Mouse (Mus musculus) cerebellum, postnatal 36 days (tissue): ENCODE measurements at regions not wholly inside any gene's neighbourhood (a gene's known extent, or its start where the extent isn't known, plus 50 kb on each side); places are given as distances from the start of the nearest gene placed in this dataset.
"Not testable (repeated sequence)": the region's sequence is repeated elsewhere in the genome, so short reads cannot be mapped to it uniquely, and the experiment has no call there.

ENCODE experiments used
- DNase-seq, 2 experiments: peaks; one replicate each; pipeline ENCODE4 v3.0.0; 2021 to 2022; ENCODE audit warnings: mixed read lengths in 2 of 2

DNA sequence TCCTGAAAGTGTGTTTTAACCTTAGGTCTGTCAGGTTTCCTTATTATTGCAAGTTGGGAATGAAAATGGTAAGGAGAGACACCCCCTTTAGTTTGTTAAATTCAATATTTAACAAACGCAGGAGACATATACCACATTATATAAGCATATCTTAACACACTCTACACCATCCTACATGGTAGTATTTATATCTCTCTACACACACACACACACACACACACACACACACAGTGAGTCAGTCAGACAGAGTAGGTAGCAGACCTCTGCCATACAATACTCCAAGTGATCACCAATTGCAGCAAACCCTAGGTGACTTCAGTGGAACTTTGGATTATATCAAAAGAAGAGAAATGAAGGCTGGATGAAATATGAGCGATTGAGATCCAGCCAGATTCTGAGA is 468.2 kb upstream of the Id2 start:
- no peak for DNase-seq

- DNase-seq, result no peak
These were observed 462.7 kb upstream of the Id2 start for GRCm38 (mm10) chr12:25559601-25560000.

GRCm38 (mm10) chr12:25553656-25554055 is 456.7 kb upstream of the Id2 start:
- DNase-seq, result no peak

DNA sequence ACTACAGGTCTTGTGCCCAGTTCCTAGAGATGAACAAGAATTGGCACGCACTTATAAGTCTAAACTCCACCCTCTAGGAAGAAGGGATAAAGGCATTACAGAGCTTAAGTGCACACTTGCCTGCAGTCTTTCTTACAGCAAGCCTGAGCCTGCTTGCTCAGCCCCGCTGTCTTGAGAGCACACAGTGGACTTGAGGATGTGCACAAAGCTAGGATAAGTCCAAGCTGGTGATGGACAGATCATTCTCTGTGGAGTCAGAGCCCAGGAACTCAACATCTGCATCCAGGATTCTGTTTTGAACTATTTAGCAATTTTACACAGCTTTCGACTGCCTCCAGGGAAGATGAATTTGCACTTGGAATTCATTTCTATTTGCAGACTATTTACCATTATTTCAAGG is 452.8 kb upstream of the Id2 start:
- no peak for DNase-seq

DNA sequence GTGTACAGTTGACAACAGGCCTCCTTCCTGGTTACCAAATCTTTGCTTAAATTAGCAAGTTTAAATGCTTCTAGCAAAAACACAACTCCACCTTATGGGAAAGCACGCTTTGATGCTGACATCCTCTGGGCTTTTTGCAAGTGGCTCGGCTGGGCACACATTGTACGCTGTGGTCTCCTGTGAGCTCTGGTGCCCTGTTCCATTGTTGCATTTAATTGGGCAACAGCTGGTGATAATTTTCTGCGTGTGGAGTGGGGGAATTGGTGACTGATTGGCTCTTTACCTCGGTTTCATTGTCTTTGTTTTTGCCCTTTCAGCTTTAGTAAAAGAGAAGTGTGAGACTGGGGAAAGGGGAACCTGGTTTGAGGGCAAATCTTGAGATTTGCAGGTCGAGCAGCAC is 447.3 kb upstream of the Id2 start:
- DNase-seq, result no peak

DNA sequence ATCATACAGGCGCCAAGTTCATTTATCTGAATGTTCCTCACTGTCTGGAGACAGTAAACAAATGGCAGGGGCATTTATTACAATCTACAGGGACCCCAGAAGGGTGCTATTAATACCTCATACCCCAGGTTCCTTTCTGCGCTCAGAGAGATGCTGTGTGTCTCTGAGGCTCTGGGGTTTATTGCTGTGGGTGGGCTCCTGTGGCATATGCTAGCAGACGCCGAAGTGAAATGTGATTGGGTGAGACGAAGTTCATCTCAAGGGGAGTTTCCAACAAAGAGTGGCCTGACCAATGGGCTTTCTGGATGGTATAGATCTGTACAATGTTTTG is 437.6 kb upstream of the Id2 start:
- no peak for DNase-seq

DNA sequence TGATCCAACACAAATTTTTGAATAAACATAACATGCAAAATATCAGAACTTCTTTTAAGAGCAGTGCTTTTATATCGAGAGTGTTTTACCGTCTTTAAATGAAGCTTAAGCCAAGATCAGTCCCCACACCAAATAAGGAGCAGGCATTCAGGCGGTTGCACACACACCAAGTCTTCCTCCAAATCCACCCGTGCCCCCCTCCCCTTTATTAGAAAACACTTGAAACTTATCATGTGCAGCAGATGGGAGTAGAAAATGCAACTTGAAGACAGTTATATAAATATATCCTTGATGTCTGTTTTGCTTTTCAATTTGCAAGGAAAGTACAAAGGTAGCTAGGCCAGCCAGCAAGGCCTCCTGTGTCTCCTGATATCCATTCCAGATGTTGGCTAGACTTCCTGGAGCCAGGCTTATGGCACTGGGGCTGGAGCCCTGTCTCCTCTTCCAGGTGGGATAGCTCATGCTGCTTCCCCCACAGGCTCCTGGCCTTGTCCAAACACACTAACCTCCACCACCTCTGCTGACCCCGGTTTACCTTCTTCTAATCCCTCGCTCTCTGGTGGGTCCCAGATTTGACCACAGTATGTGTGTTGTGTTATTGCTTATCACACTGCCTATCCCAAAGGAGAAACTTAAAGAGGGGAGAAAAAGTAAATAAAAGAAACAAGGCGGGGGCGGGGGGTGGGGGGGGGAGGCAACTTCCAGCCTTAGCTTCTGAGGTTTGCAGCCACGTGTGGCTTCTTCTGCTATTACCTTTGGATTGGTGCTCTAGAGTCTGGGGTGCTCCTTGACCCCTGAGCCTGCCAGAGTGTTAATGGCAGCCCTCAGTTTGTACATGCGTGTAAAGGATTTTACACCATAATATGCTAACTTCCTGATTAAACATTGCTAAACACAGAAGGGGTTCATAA is 437.0 kb upstream of the Id2 start:
- DNase-seq, result no peak

DNA sequence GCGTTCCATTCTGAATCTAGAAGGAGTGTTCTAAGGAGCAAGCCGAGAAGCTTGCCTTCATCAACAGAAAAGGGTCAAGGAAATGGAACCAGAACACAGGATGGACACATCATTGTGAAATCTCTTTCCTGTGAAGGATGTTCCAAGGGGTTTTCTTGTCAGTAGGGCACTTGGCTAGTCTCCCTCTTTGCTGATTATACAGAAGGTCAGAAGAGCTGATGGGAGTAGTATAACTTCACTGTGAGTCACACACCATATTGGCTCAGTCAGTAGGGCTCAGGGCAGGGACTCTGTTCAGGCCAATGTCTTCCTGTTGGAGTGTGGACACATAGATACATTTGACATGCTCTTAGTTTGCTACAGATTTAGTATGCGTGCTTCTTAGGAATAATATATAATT is 433.5 kb upstream of the Id2 start:
- DNase-seq, result no peak

DNA sequence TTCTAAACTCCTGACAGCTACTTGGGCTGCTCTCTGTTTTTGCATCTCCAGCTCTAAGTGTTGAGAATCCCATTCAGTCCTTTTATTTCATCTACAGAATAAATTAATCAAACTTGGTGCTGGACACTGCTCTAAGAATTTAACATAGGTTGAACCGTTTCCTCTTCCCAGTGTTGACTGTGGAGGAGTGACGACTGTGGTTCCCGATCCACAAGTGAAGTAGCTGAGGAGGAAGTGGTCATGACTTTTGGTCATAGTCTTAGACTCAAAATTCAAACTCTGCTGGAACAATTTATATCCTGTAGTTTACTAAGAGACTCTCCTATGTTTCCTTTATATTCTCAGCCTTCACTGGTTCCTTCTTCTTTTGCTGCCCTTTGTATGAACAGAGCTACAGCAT is 432.6 kb upstream of the Id2 start:
- DNase-seq, result no peak

DNA sequence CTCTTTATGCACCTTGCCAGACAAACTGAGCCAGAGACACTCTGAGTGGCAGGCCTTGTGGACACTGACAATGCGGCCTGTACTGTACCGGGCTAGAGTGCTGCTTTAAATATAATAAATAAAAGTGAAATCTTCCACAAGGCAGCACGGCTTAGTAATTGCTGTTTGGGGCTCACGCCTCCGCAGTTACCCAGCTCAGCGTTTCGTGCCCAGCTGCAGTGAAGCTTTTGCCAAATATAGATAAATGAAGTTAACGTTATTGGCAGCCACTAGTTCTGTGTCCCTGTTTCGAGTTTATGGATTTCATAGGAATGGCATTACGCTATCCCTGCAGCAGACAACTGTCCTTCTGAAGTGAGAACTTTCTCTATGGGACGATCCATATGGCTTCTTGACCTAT is 429.7 kb upstream of the Id2 start:
- no peak for DNase-seq

DNA sequence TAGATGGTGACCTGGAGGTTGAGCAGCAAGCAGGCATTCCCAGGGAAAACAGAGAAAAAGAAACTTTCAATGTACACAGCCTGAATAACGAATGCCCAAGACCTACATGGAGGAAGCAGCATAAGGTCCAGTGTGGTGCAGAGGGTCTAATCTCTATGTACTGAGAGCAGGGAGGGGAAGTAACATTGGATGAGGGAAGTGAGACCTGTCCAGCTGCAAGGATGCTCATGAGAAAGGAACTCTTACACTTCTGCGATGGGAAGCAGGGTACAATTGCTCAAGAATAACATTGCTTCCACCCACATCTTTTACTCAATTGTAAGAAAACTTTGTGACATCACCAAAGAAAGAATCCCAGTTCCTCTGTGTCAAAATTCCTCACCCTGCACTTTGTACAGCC is 419.8 kb upstream of the Id2 start:
- DNase-seq, result no peak

- no peak for DNase-seq
These were observed 416.7 kb upstream of the Id2 start for GRCm38 (mm10) chr12:25513679-25514078.

DNA sequence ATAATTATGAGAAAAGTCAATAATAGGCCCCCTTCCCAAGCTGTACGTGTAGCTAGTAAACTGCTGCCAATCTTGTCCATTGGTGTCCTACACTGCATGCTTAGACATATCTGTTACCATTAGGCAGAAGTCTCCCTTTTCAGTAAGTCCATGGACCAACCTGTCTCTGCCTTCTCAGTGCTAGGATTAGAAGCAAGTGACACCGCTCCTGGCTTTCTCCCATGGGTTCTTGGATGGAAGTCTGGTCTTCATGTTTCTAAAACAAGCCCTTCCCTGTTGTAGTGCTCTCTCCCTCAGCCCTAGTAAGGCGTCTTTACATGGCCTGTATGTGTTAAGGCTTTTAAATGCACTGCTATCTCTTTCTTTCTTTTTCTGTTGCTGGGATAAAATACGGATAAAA is 412.7 kb upstream of the Id2 start:
- DNase-seq, result no peak

GRCm38 (mm10) chr12:25493233-25493632 is 396.3 kb upstream of the Id2 start:
- peak; percentile 64 to 70 for DNase-seq

DNA sequence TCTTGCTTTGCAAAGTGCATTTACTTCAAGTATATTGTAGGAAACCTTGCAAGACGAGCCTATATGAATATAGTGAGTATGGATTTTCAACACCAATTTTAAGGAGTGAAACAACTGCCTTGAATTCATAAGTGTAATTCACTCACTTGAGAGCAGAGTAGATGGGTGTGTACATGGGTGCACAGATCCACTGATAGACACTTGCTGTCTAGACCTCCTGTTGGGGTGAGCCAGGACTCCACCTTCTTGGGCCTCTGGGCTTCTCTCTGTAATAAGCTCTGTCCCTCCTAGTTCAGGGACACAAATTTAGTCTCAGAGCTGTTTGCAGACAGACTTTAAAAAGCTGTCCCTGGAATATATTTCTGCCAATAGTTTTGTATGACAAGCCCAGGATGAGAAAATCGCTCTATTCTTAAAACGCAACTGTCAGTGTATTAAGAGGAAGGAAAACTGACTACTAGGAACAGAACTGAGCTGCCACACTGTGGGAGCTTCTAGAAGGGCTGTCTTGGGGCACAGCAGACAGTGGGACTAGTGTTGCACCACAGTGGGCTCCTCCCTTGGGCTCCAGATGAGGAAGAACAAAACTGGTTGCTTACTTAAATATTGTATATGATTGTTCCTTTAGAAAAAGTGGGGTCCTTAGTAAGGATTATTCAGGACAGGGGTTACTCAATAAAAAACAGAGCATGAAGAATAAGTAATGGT is 395.7 kb upstream of the Id2 start:
- DNase-seq, result no peak

DNA sequence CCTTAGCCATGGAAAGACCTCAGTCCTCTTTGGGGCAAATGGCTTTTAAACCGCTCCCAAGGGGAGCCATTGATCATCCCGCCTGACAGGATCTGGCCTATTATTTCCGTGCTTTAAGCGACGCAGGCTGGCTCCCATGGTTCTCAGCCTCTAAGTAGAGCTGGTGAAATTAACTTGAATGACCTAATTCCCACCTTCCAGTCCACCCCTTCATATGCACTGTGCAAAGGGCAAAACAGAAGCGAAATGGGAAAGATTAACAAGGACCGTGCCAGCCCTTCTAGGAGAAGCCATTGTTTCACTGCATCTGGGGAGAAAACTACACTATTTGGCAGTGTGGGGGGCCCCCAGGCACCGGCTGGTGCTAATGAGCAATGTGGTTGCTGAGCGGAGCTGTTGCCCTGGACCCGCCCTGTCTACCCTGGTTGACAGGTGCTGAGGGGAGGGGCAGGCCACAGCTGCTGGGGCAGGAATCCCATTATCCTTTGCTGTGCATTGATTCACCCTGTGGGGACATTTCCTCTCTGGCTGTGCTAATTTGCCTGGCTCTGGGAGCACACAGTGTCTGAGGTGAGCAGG is 378.3 kb upstream of the Id2 start:
- no peak for DNase-seq

DNA sequence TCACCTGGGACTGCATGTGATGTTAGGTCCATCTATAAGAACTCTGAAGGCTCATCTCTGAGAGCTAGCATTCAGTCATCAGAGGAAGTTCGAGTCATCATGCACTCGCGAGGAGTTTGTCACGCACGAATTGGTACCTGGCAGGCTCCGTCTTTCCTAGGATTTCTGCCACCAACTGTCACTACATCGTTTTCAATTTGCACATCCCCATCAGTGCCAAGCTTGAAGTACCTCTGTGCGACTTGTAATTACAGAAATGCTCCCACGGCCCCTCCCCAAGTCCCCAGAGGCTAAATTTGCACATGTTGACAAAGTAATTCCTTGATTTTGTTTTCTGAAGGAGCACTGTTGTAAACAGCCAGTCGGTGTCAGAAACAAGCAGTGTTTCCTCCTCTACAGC is 372.2 kb upstream of the Id2 start:
- peak; percentile 54 to 57 for DNase-seq

DNA sequence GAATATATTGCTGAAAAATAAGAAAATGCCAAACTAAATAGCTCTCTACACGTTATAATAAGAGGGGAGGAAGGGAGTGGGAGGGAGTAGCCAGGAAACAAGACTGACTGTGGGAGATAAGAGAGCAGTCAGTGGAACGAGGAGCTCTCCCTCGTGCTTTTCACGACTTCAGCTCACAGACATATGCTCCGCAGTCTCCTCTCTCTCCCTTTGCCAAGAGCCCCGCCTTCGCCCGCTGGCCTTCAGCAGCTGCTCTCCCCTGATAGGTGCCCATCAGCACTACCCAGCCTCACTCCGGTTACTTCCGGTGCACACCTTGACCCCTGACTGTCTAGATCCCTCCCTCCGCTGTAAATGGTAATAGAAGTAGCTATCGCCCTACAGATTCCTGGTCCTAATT is 370.8 kb upstream of the Id2 start:
- DNase-seq, result peak; percentile 17 to 21

DNA sequence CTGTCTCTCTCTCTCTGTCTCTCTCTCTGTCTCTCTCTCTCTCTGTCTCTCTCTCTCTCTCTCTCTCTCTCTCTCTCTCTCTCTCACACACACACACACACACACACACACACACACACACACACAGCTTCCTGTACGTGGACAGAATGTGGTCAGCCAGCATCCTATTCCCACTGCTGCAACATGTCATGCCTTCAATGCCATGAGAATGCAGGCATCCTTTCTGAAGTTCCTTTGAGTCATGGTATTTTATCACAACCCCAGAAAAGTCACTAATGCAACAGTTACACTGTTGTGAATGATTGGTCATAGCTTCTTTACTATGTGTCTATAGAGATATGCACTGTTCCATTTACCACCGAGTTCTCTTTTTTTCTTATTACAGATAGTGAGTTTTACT is 365.8 kb upstream of the Id2 start:
- not testable (repeated sequence) for DNase-seq

DNA sequence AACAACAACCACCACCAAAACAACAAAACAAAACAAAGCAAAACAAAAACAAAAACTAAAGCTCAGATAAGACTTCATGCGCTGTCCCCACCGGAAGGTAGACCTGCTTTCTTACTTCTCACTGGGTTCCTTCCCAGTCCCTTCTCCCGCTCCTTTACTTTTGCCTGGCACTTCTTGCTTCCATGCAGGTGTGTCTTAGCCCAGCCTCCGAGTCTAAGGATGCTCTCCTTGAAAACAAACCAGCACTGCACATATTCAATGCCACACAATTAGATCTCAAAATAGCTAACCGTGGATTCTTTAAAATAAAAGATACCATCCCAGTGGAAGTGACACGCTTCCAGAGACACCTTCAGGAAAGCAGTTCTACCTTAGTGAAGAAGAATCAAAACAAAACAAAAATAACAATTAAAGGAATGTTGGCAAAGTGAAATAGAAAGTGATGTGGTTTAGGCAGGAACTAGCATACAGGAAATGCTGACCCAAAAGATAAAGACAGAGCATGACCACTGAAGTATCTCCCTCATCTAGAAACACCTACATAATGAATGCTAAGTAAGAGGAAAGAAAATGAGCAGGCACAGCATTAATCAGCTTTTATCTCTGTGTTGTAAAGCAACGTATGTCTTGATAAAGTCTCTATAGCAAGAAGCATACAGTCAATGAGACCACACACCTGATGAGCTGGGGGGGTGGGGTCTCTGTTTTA is 358.5 kb upstream of the Id2 start:
- no peak for DNase-seq

DNA sequence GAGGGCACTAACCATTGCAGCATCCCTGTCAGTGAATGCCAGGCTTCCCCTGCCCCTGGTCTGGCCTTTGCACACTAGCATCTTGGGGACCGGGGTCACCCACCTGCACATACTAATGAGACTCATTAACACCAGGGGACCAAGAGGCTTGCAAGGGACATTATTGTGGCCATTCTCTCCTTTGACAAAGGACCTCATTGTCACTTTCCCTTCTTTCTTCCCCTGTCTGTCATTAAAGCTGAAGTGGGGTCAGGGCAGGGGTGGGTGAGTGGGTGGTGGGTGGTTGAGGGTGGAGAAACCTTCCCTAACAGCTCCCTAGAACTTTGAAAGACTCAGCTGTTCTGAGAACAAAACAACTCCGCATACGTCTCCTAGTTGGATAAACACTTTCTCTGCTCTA is 356.4 kb upstream of the Id2 start:
- DNase-seq, result no peak

DNA sequence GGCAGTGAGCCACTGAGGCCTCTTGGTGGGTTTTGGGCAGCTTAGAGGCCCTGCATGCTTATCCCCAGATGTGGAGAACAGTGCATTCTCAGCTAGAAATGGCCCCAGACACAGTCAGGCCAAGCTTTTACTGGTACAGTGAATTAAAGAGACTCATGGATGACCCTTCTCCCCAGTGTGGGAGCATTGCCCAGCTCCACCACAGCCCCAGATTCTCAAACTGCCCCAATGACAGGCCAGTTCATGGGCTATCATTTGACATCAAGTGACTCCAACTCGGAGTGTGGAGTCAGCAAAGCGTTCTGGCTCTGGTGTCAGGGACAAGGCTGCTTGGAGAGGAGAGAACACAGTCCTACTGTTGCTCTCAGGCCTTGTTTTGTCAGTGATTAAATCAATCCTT is 354.2 kb upstream of the Id2 start:
- DNase-seq, result no peak

GRCm38 (mm10) chr12:25444355-25444754 is 347.4 kb upstream of the Id2 start:
- no peak for DNase-seq
